Mouse (Mus musculus) megakaryocyte-erythroid progenitor cell, adult 5-6 weeks (primary cell): ENCODE data around the gene Smpd4. TPM values are rescaled to one million over a fixed set of nuclear protein-coding genes. Genes with fewer than 3 reads are reported as not detected.

Source experiments
- ATAC-seq: replicated peaks from 2 replicates; pipeline ENCODE4 v1.8.0; 2016; ENCODE audit warnings: mild to moderate bottlenecking, inconsistent platforms; ENCODE audit not compliant: severe bottlenecking, poor library complexity, low FRiP score, low TSS enrichment
- total RNA-seq, 2 experiments: library from RNA; stranded (forward) in 1 of 2; stranded (reverse) in 1 of 2; fragments of 200-1000, 215-1000 nt in 1 of 2; fragments of >200 nt in 1 of 2; fragmentation: Nextera tagmentation in 1 of 2; gene quantifications; 2 replicates each; pipeline ENCODE4 v1.2.3; 2014 to 2017

The Smpd4 gene
- total RNA-seq, 2 experiments from 2014 or later = 83.2 to 152 TPM

GRCm38 (mm10) chr16:17636904-17637303 is 17.8 kb downstream of the Smpd4 start:
- no peak for ATAC-seq

GRCm38 (mm10) chr16:17637610-17638009 is 18.5 kb downstream of the Smpd4 start:
- 0 out of 2 replicates have a peak, but pooled peaks have one; percentile 9 for ATAC-seq

GRCm38 (mm10) chr16:17638036-17638628 is 19.0 kb downstream of the Smpd4 start:
- peak; percentile 95 for ATAC-seq

- ATAC-seq = no peak
These were observed 19.9 kb downstream of the Smpd4 start for GRCm38 (mm10) chr16:17639081-17639480.

DNA sequence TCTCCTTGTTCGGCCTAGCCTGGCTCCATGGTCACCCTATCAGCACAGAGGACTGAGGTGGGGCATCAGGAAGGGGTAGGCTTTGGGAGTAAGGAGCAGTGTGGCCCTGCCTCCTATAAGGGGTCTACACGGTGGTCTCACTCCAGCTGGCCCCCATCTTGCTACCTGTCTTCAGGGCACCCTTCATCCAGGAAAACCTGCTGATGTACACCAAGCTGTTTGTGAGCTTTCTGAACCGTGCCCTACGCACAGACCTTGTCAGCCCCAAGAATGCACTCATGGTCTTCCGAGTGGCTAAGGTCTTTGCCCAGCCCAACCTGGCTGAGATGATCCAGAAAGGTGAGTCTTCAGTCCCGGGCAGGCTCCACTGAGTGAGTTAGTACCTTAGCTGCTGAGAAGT is 20.8 kb downstream of the Smpd4 start:
- no peak for ATAC-seq

DNA sequence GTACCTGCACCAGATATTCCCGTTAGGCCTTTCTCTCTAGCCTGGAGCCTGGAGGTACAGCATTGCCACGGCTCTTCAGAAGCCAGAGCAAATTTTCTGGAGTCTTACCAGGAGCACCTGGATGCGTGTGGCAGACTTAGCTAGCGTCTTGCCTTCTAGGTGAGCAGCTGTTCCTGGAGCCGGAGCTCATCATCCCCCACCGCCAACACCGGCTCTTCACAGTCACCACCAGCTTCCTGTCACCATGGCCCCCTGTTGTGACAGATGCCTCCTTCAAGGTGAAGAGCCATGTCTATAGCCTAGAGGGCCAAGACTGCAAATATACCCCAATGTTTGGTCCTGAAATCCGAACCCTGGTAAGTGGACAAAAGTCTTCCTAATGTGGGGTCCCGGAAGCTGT is 21.6 kb downstream of the Smpd4 start:
- ATAC-seq = no peak

DNA sequence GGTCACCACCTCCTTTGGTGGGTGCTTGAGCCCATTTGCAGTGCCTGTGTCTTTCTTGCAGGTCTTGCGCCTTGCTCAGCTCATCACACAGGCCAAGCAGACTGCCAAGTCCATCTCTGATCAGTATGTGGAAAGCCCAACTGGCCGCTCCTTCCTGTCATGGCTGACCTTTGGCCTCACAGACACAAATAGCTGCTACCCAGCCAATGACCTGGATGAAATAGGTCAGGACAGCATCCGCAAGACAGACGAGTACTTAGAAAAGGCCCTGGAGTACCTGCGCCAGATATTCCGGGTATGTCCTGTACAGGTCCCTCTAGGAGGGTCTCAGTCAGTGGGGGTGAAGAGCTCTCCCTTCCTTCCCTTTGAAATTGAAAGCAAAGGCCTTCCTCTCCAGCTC is 22.1 kb downstream of the Smpd4 start:
- ATAC-seq = no peak

GRCm38 (mm10) chr16:17642311-17642710 is 23.2 kb downstream of the Smpd4 start:
- no peak for ATAC-seq

DNA sequence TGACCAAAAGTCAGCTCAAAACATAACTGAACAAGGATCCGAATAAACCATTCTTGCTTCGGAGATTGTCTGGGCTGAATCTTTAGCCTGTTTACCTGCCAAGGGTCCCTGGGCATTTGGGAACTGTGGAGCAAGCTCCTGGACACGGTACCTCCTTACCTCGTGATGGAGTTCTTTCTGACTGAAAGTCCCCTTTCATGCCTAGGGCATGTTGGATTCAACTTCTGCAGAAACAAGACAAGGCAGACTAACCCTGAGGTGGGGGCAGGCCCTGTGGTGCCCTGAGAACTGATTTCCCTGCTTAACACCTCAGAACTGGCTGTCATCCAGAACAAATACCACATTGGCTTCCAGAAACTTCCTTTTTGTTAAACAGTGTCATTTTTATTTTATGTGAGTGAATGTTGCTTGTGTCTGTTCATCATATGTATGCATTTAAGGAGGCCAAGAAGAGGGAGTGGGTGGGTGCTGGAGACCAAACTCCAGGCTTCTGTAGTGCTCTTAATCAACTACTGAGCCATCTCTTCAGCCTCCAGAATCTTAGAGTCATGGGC is 24.4 kb downstream of the Smpd4 start:
- no peak for ATAC-seq

GRCm38 (mm10) chr16:17646310-17647114 is 27.4 kb downstream of the Smpd4 start, which contains the start of gene Ccdc74a:
Ccdc74a (plus strand) TSS chr16:17646470.
- peak; percentile 81 for ATAC-seq

- ATAC-seq = no peak
These were observed 28.0 kb downstream of the Smpd4 start for GRCm38 (mm10) chr16:17647156-17647555.

GRCm38 (mm10) chr16:17647566-17648340 is 28.6 kb downstream of the Smpd4 start:
- ATAC-seq = no peak

GRCm38 (mm10) chr16:17649925-17650605 is 30.9 kb downstream of the Smpd4 start:
- no peak for ATAC-seq

GRCm38 (mm10) chr16:17650711-17651110 is 31.6 kb downstream of the Smpd4 start:
- no peak for ATAC-seq

DNA sequence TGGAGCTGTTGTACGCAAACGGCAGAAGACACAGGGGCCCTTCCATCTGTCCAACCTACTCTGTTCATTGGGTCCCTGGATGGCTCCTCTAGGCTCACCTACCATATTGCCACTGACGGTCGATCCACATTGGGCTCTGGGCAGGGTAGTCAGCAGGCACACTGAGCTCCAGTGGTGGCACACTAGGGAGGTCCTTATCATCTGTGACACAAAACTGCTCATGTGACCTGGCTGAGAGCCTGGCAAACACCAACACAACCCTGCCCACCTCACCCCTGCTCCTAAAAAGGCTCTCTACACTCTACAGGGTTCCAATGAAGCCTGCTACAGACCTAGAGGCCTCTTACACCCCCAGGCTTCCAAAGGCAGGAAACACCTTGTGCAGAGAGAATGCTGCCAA is 33.5 kb downstream of the Smpd4 start:
- ATAC-seq = peak; percentile 69

- no peak for ATAC-seq
These were observed 34.4 kb downstream of the Smpd4 start for GRCm38 (mm10) chr16:17653601-17654000.

DNA sequence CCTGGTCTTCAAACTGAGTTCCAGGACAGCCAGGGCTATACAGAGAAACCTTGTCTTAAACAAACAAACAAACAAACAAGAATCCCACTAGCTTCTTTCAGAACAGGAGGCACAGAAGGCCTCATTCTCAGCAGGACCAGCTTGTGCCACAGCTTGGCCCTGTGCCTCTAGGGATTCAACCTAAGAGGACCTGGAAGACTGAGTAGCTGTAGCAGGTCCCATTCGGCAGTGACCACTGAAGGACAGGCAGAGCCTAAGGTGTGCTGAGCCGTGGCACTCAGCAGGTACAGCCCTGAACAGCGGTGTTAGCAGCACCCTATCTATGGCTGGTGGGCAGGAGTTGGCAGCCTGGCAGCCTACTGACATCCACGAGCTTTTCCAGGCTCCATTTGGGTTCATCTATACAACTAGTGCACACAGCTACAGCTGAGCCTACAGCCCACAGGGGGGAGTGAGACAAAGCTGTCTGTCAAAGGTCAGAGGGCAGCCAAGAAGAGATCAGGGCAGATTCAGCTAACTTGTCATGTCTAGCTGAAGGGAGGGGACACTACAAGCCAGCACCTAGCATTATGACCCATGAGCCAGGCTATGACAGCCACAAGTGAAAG is 35.1 kb downstream of the Smpd4 start:
- ATAC-seq = no peak

- peak; percentile 40; the same call in 1 of the 2 replicates for ATAC-seq
These were observed 37.2 kb downstream of the Smpd4 start for GRCm38 (mm10) chr16:17656212-17656871.
